Mouse (Mus musculus) neural tube, embryonic 12.5 days (tissue): Measurements from ENCODE around the gene Tspo2. TPM values are rescaled to one million over a fixed set of nuclear protein-coding genes. Genes with fewer than 3 reads are reported as not detected.
A peak's percentile ranks its signal among the peaks of the same experiment; 100 is the strongest.

Experiments used
- ATAC-seq: fragments of 200-750 bp; cut with Nextera tagmentation; 2 replicates; pipeline ENCODE4 v1.8.0; 2017; ENCODE audit warnings: low read depth, mild to moderate bottlenecking, moderate TSS enrichment, moderate library complexity; ENCODE audit not compliant: low FRiP score
- H3K27ac ChIP-seq: fragments of 300-500 bp; sonication (generic); 2 replicates; pipeline ENCODE4 v1.5.1; 2016
- H3K27me3 ChIP-seq: fragments of 300-500 bp; sonication (generic); replicated peaks from 2 replicates; pipeline ENCODE4 v1.6.1; 2016; ENCODE audit warnings: mild to moderate bottlenecking
- H3K36me3 ChIP-seq: fragments of 300-500 bp; sonication (generic); 2 replicates; pipeline ENCODE4 v1.6.1; 2016; ENCODE audit warnings: mild to moderate bottlenecking
- H3K4me1 ChIP-seq: fragments of 300-500 bp; sonication (generic); 2 replicates; pipeline ENCODE4 v1.6.1; 2016
- H3K4me2 ChIP-seq: fragments of 300-500 bp; sonication (generic); replicated peaks from 2 replicates; pipeline ENCODE4 v1.6.1; 2016; ENCODE audit warnings: mild to moderate bottlenecking
- H3K4me3 ChIP-seq: fragments of 300-500 bp; sonication (generic); 2 replicates; pipeline ENCODE4 v1.5.1; 2016
- H3K9ac ChIP-seq: fragments of 300-500 bp; sonication (generic); 2 replicates; pipeline ENCODE4 v1.6.1; 2016; ENCODE audit warnings: mild to moderate bottlenecking
- H3K9me3 ChIP-seq: fragments of 300-500 bp; sonication (generic); 2 replicates; pipeline ENCODE4 v1.6.1; 2016; ENCODE audit warnings: mild to moderate bottlenecking
- WGBS: fragments of 180-500 bp; shearing (Covaris S2); methylation state at CpG from one replicate; pipeline ENCODE4 v1.1.7; 2016; 5-methylcytosine and 5-hydroxymethylcytosine counted together
- polyA plus RNA-seq: library from polyadenylated mRNA; unstranded; fragments of >200 nt; fragmentation: Nextera tagmentation; extraction: Ambion mirVana; gene quantifications from 2 replicates; pipeline ENCODE4 v1.2.1, GENCODE M21; 2016

The Tspo2 gene
- polyA plus RNA-seq, 1 experiment from 2014 or later: 1.5 TPM

GRCm38 (mm10) chr17:48410299-48410785 is 41.0 kb downstream of the Tspo2 start:
- WGBS: under 1% methylated on average over 13 of the region's 13 CpGs
- H3K4me2 ChIP-seq: peak overlapping the region; percentile 86
- peak overlapping the region; percentile 85 for H3K4me3 ChIP-seq
- peaks cover 18% of the 10 kb centered on the region for H3K36me3 ChIP-seq
- H3K27me3 ChIP-seq: no peaks in the 10 kb centered on the region
- no peaks in the 10 kb centered on the region for H3K9me3 ChIP-seq
- H3K9ac ChIP-seq: peak overlapping the region; percentile 65
- ATAC-seq: peak; percentile 5
- peak overlapping the region; percentile 90 for H3K27ac ChIP-seq
- peaks cover 20% of the 10 kb centered on the region for H3K4me1 ChIP-seq

- H3K4me1 ChIP-seq: peaks cover 20% of the 10 kb centered on the region
- no peaks in the 10 kb centered on the region for H3K9me3 ChIP-seq
- H3K27me3 ChIP-seq: no peaks in the 10 kb centered on the region
- H3K27ac ChIP-seq: peak within 1 kb of the TSS; percentile 99
- H3K4me3 ChIP-seq: peak within 1 kb of the TSS; percentile 85
- peak; percentile 96 for ATAC-seq
- H3K9ac ChIP-seq: peak within 1 kb of the TSS; percentile 98
- H3K36me3 ChIP-seq: peaks cover 11% of the 10 kb centered on the region
- under 1% methylated on average over 84 of the region's 84 CpGs for WGBS
- H3K4me2 ChIP-seq: peak within 1 kb of the TSS; percentile 86
These were observed 41.7 kb downstream of the Tspo2 start, which contains the start of the genes Nfya and Oard1 for GRCm38 (mm10) chr17:48409380-48410298. TSS of gene Nfya (minus strand) at chr17:48409906. TSS of gene Oard1 (plus strand) at chr17:48410014.

GRCm38 (mm10) chr17:48408526-48409291 is 42.6 kb downstream of the Tspo2 start:
- no peaks in the 10 kb centered on the region for H3K27me3 ChIP-seq
- peaks cover 9% of the 10 kb centered on the region; the same call in 1 of the 2 replicates for H3K36me3 ChIP-seq
- H3K4me2 ChIP-seq: peak overlapping the region; percentile 86
- peak overlapping the region; percentile 98 for H3K9ac ChIP-seq
- peaks cover 20% of the 10 kb centered on the region for H3K4me1 ChIP-seq
- ATAC-seq: peak; percentile 57
- H3K9me3 ChIP-seq: no peaks in the 10 kb centered on the region
- H3K4me3 ChIP-seq: peak overlapping the region; percentile 85
- peak overlapping the region; percentile 99 for H3K27ac ChIP-seq
- WGBS: under 1% methylated on average over 47 of the region's 47 CpGs

GRCm38 (mm10) chr17:48407910-48408525 is 43.3 kb downstream of the Tspo2 start:
- ATAC-seq: no peak
- peak overlapping the region; percentile 99; the same call in 1 of the 2 replicates for H3K27ac ChIP-seq
- H3K4me1 ChIP-seq: peaks cover 20% of the 10 kb centered on the region
- H3K4me3 ChIP-seq: peak overlapping the region; percentile 85
- no peaks in the 10 kb centered on the region for H3K9me3 ChIP-seq
- peaks cover 7% of the 10 kb centered on the region; the same call in 1 of the 2 replicates for H3K36me3 ChIP-seq
- WGBS: 18% methylated on average over 8 of the region's 8 CpGs
- no peaks in the 10 kb centered on the region for H3K27me3 ChIP-seq
- peak overlapping the region; percentile 98 for H3K9ac ChIP-seq
- H3K4me2 ChIP-seq: peak overlapping the region; percentile 86

- Histone ChIP-seq H3K27me3 (no peaks in the 10 kb centered on the region), H3K9me3 (no peaks in the 10 kb centered on the region), H3K27ac (no peak overlapping the region), H3K36me3 (0 out of 2 replicates have a peak, but pooled peaks cover 5% of the 10 kb centered on the region), H3K4me1 (peaks cover 20% of the 10 kb centered on the region), H3K9ac (no peak overlapping the region), H3K4me2 (peak overlapping the region; percentile 86), H3K4me3 (no peak overlapping the region)
- WGBS: 88% methylated on average over 4 of the region's 4 CpGs
- ATAC-seq: no peak
These were observed 44.2 kb downstream of the Tspo2 start for GRCm38 (mm10) chr17:48407154-48407553.

- ATAC-seq: no peak
- peaks cover 14% of the 10 kb centered on the region; the same call in 1 of the 2 replicates for H3K4me1 ChIP-seq
- no peaks in the 10 kb centered on the region for H3K9me3 ChIP-seq
- WGBS: 92% methylated on average over 1 of the region's 1 CpGs
- no peak overlapping the region for H3K4me2 ChIP-seq
- H3K4me3 ChIP-seq: no peak overlapping the region
- no peak overlapping the region for H3K9ac ChIP-seq
- no peak overlapping the region for H3K27ac ChIP-seq
- H3K36me3 ChIP-seq: peaks cover 12% of the 10 kb centered on the region
- H3K27me3 ChIP-seq: no peaks in the 10 kb centered on the region
These were observed 46.6 kb downstream of the Tspo2 start for GRCm38 (mm10) chr17:48404706-48405105.

GRCm38 (mm10) chr17:48403848-48404247 is 47.5 kb downstream of the Tspo2 start:
- no peaks in the 10 kb centered on the region for H3K9me3 ChIP-seq
- no peaks in the 10 kb centered on the region for H3K27me3 ChIP-seq
- no peak overlapping the region for H3K27ac ChIP-seq
- H3K4me1 ChIP-seq: peaks cover 14% of the 10 kb centered on the region; the same call in 1 of the 2 replicates
- H3K9ac ChIP-seq: no peak overlapping the region
- ATAC-seq: no peak
- H3K4me3 ChIP-seq: no peak overlapping the region
- no peak overlapping the region for H3K4me2 ChIP-seq
- H3K36me3 ChIP-seq: peaks cover 20% of the 10 kb centered on the region
- 94% methylated on average over 2 of the region's 2 CpGs for WGBS

- H3K4me1 ChIP-seq: peaks cover 8% of the 10 kb centered on the region; the same call in 1 of the 2 replicates
- no peak overlapping the region for H3K27ac ChIP-seq
- peaks cover 31% of the 10 kb centered on the region for H3K36me3 ChIP-seq
- WGBS: 93% methylated on average over 3 of the region's 3 CpGs
- H3K27me3 ChIP-seq: no peaks in the 10 kb centered on the region
- ATAC-seq: no peak
- H3K9ac ChIP-seq: no peak overlapping the region
- H3K4me2 ChIP-seq: no peak overlapping the region
- H3K4me3 ChIP-seq: no peak overlapping the region
- no peaks in the 10 kb centered on the region for H3K9me3 ChIP-seq
These were observed 48.6 kb downstream of the Tspo2 start for GRCm38 (mm10) chr17:48402751-48403150.

GRCm38 (mm10) chr17:48401710-48402109 is 49.6 kb downstream of the Tspo2 start:
- no peak overlapping the region for H3K4me3 ChIP-seq
- H3K9ac ChIP-seq: no peak overlapping the region
- no peak overlapping the region for H3K27ac ChIP-seq
- 87% methylated on average over 4 of the region's 4 CpGs for WGBS
- H3K9me3 ChIP-seq: no peaks in the 10 kb centered on the region
- H3K36me3 ChIP-seq: peaks cover 32% of the 10 kb centered on the region
- ATAC-seq: no peak
- H3K4me2 ChIP-seq: no peak overlapping the region
- H3K27me3 ChIP-seq: no peaks in the 10 kb centered on the region
- H3K4me1 ChIP-seq: no peaks in the 10 kb centered on the region
